Mouse (Mus musculus): ENCODE measurements around the gene Fgf7. TPM values are rescaled to one million over a fixed set of nuclear protein-coding genes. Genes with fewer than 3 reads are reported as not detected.

The Fgf7 gene
- total and polyA plus RNA-seq, 2 experiments from 2014 or later = 0.41 to 3.3 TPM

GRCm38 (mm10) chr2:126039414-126039891 lies 5.0 kb downstream of the Fgf7 start:
- Histone ChIP-seq H3K36me3 (ENCODE audit: insufficient read depth, low read length) (no peaks in the 10 kb centered on the region), H3K27ac (ENCODE audit: low read depth, low read length) (no peak overlapping the region), H3K9me3 (ENCODE audit: low read length) (no peaks in the 10 kb centered on the region), H3K9ac (replicated peaks; ENCODE audit: low read length, poor library complexity, severe bottlenecking) (no peak overlapping the region), H3K4me3 (ENCODE audit: low read depth, low read length) (no peak overlapping the region), H3K4me1 (ENCODE audit: insufficient read depth, low read length) (no peaks in the 10 kb centered on the region), H3K4me2 (ENCODE audit: low read depth, low read length, poor library complexity, severe bottlenecking) (no peak overlapping the region), H3K27me3 (ENCODE audit: insufficient read depth, low read length) (no peaks in the 10 kb centered on the region)
- no peak for DNase-seq (ENCODE audit: low spot score)
- TF ChIP-seq CTCF (IDR thresholded peaks at IDR 0.05) = no peak
- 79% methylated on average over 4 of the region's 4 CpGs for WGBS
- ATAC-seq (ENCODE audit: low FRiP score) = no peak

- H3K4me3 ChIP-seq (ENCODE audit: low read depth, low read length) = no peak overlapping the region
- DNase-seq (ENCODE audit: low spot score) (no peak), ATAC-seq (ENCODE audit: low FRiP score) (no peak)
- H3K9ac ChIP-seq (replicated peaks; ENCODE audit: low read length, poor library complexity, severe bottlenecking) = no peak overlapping the region
- 93% methylated on average over 2 of the region's 2 CpGs for WGBS
- H3K4me1 ChIP-seq (ENCODE audit: insufficient read depth, low read length) = no peaks in the 10 kb centered on the region
- H3K4me2 ChIP-seq (ENCODE audit: low read depth, low read length, poor library complexity, severe bottlenecking) = no peak overlapping the region
- H3K27ac ChIP-seq (ENCODE audit: low read depth, low read length) = no peak overlapping the region
- H3K27me3 ChIP-seq (ENCODE audit: insufficient read depth, low read length) = no peaks in the 10 kb centered on the region
- no peak for TF ChIP-seq CTCF (IDR thresholded peaks at IDR 0.05)
- H3K9me3 ChIP-seq (ENCODE audit: low read length) = no peaks in the 10 kb centered on the region
- no peaks in the 10 kb centered on the region for H3K36me3 ChIP-seq (ENCODE audit: insufficient read depth, low read length)
Observed at GRCm38 (mm10) chr2:126040651-126041050, 6.2 kb downstream of the Fgf7 start.

GRCm38 (mm10) chr2:126041237-126041636 lies 6.8 kb downstream of the Fgf7 start:
- 86% methylated on average over 6 of the region's 6 CpGs for WGBS
- Histone ChIP-seq H3K4me3 (ENCODE audit: low read depth, low read length) (no peak overlapping the region), H3K27ac (ENCODE audit: low read depth, low read length) (no peak overlapping the region), H3K9ac (replicated peaks; ENCODE audit: low read length, poor library complexity, severe bottlenecking) (no peak overlapping the region), H3K4me1 (ENCODE audit: insufficient read depth, low read length) (no peaks in the 10 kb centered on the region), H3K36me3 (ENCODE audit: insufficient read depth, low read length) (no peaks in the 10 kb centered on the region), H3K9me3 (ENCODE audit: low read length) (no peaks in the 10 kb centered on the region), H3K27me3 (ENCODE audit: insufficient read depth, low read length) (no peaks in the 10 kb centered on the region), H3K4me2 (ENCODE audit: low read depth, low read length, poor library complexity, severe bottlenecking) (no peak overlapping the region)
- ATAC-seq (ENCODE audit: low FRiP score) (no peak), DNase-seq (ENCODE audit: low spot score) (no peak)
- TF ChIP-seq CTCF (IDR thresholded peaks at IDR 0.05) = no peak

- no peak overlapping the region for H3K27ac ChIP-seq (ENCODE audit: low read depth, low read length)
- no peaks in the 10 kb centered on the region for H3K36me3 ChIP-seq (ENCODE audit: insufficient read depth, low read length)
- ATAC-seq (ENCODE audit: low FRiP score) (no peak), DNase-seq (ENCODE audit: low spot score) (no peak)
- H3K27me3 ChIP-seq (ENCODE audit: insufficient read depth, low read length) = no peaks in the 10 kb centered on the region
- no peak overlapping the region for H3K4me2 ChIP-seq (ENCODE audit: low read depth, low read length, poor library complexity, severe bottlenecking)
- H3K4me3 ChIP-seq (ENCODE audit: low read depth, low read length) = no peak overlapping the region
- no peak overlapping the region for H3K9ac ChIP-seq (replicated peaks; ENCODE audit: low read length, poor library complexity, severe bottlenecking)
- no peak for TF ChIP-seq CTCF (IDR thresholded peaks at IDR 0.05)
- H3K9me3 ChIP-seq (ENCODE audit: low read length) = no peaks in the 10 kb centered on the region
- 25% methylated on average over 3 of the region's 3 CpGs for WGBS
- no peaks in the 10 kb centered on the region for H3K4me1 ChIP-seq (ENCODE audit: insufficient read depth, low read length)
Observed at GRCm38 (mm10) chr2:126042674-126043073, 8.2 kb downstream of the Fgf7 start.

GRCm38 (mm10) chr2:126045621-126046020 lies 11.2 kb downstream of the Fgf7 start:
- Histone ChIP-seq H3K4me3 (ENCODE audit: low read depth, low read length) (no peak overlapping the region), H3K4me2 (ENCODE audit: low read depth, low read length, poor library complexity, severe bottlenecking) (no peak overlapping the region), H3K27ac (ENCODE audit: low read depth, low read length) (no peak overlapping the region), H3K9ac (replicated peaks; ENCODE audit: low read length, poor library complexity, severe bottlenecking) (no peak overlapping the region), H3K9me3 (ENCODE audit: low read length) (no peaks in the 10 kb centered on the region), H3K27me3 (ENCODE audit: insufficient read depth, low read length) (no peaks in the 10 kb centered on the region), H3K4me1 (ENCODE audit: insufficient read depth, low read length) (no peaks in the 10 kb centered on the region), H3K36me3 (ENCODE audit: insufficient read depth, low read length) (no peaks in the 10 kb centered on the region)
- DNase-seq (ENCODE audit: low spot score) (no peak), ATAC-seq (ENCODE audit: low FRiP score) (no peak)
- 89% methylated on average over 5 of the region's 5 CpGs for WGBS
- TF ChIP-seq CTCF (IDR thresholded peaks at IDR 0.05) = no peak

GRCm38 (mm10) chr2:126052749-126053557 lies 18.5 kb downstream of the Fgf7 start:
- no peak overlapping the region for H3K4me3 ChIP-seq (ENCODE audit: low read depth, low read length)
- H3K27me3 ChIP-seq (ENCODE audit: insufficient read depth, low read length) = no peaks in the 10 kb centered on the region
- DNase-seq (ENCODE audit: low spot score) (no peak), ATAC-seq (ENCODE audit: low FRiP score) (no peak)
- H3K9me3 ChIP-seq (ENCODE audit: low read length) = no peaks in the 10 kb centered on the region
- H3K4me2 ChIP-seq (ENCODE audit: low read depth, low read length, poor library complexity, severe bottlenecking) = no peak overlapping the region
- no peaks in the 10 kb centered on the region for H3K4me1 ChIP-seq (ENCODE audit: insufficient read depth, low read length)
- no peaks in the 10 kb centered on the region for H3K36me3 ChIP-seq (ENCODE audit: insufficient read depth, low read length)
- no peak overlapping the region for H3K27ac ChIP-seq (ENCODE audit: low read depth, low read length)
- no peak overlapping the region for H3K9ac ChIP-seq (replicated peaks; ENCODE audit: low read length, poor library complexity, severe bottlenecking)
- 52% methylated on average over 6 of the region's 6 CpGs for WGBS
- no peak for TF ChIP-seq CTCF (IDR thresholded peaks at IDR 0.05)

All from midbrain, postnatal 0 days (tissue).